Comparison of ENCODE assay signal across 12 mouse cellular contexts in the genomic region with DNA sequence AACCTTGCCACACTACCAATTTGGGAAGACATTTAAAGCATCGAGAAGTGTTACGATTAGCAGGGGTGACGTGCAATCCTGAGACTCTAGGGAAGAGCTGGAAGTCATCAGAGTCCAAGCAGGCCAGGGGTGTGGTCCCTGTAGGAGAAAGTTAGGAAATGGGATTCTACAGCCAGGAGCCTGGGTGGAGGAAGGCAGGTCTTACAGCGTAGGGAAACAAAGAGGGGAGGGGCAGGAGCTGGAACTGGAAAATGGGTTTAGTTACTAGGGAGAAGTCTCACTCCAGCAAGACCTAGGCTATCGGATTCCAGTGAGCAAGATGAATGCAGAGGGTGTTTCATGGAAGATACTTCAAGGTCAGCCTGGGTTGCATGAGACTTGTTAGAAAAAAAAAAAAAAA. TPM values are rescaled to one million over a fixed set of nuclear protein-coding genes. Genes with fewer than 3 reads are reported as not detected.
DNase-seq lines count a peak whose midpoint lies in the region; ATAC-seq and TF ChIP-seq lines count a peak whose summit lies in the region.
"Had no signal": no experiment of that assay in that cellular context is flagged by ENCODE, and none has a peak within 500 bp of the region (broad histone marks: within the 10 kb centered on the region; RNA-seq: fewer than 3 reads in every experiment).

No protein-coding gene starts in this region.

- peaks cover 14% of the 10 kb centered on the region for H3K4me1 ChIP-seq in kidney, embryonic 14.5 days (ENCODE audit: control insufficient read depth, insufficient read depth, low read length)
- H3K4me1 ChIP-seq in heart, embryonic 11.5 days (ENCODE audit: control insufficient read depth, insufficient read depth, low read length): peaks cover 22% of the 10 kb centered on the region
- H3K4me1 ChIP-seq in thymus, adult 2 months (replicated peaks; ENCODE audit: control insufficient read depth, insufficient read depth, low read length): peaks cover 17% of the 10 kb centered on the region

- no peak overlapping the region for H3K4me2 ChIP-seq in kidney, embryonic 14.5 days (replicated peaks; ENCODE audit: low read depth, low read length)
- H3K4me2 ChIP-seq in heart, embryonic 11.5 days: no peak overlapping the region
- H3K4me2 ChIP-seq: hindbrain, embryonic 15.5 days; limb, embryonic 12.5 days had no signal

- whole genome bisulfite sequencing in kidney, embryonic 14.5 days: 50% methylated on average over 5 of the region's 5 CpGs
- WGBS in heart, embryonic 11.5 days (ENCODE audit: insufficient replicate concordance): 38% methylated on average over 5 of the region's 5 CpGs
- WGBS in thymus, adult 2 months: 92% methylated on average over 5 of the region's 5 CpGs

- TF ChIP-seq CTCF in thymus, adult 2 months (IDR thresholded peaks at IDR 0.05; ENCODE audit: borderline replicate concordance, control insufficient read depth, extremely low read depth, insufficient read depth, low read length, poor library complexity): no peak

- peak; percentile 68 for ATAC-seq in kidney, embryonic 14.5 days (ENCODE audit: low FRiP score, low TSS enrichment)
- no peak for ATAC-seq in heart, embryonic 11.5 days (replicated peaks; ENCODE audit: insufficient number of reproducible peaks, low FRiP score, low TSS enrichment)
- ATAC-seq: CD4-positive, CD25-positive, alpha-beta regulatory T cell, adult 4 months had no signal

- no peaks in the 10 kb centered on the region for H3K27me3 ChIP-seq in kidney, embryonic 14.5 days (ENCODE audit: control insufficient read depth, insufficient read depth, low read length)
- no peaks in the 10 kb centered on the region for H3K27me3 ChIP-seq in heart, embryonic 11.5 days (ENCODE audit: control insufficient read depth, insufficient read depth, low read length)
- no peaks in the 10 kb centered on the region for H3K27me3 ChIP-seq in thymus, adult 2 months (ENCODE audit: control insufficient read depth, insufficient read depth, low read length)
- H3K27me3 ChIP-seq: hindbrain, embryonic 15.5 days; limb, embryonic 12.5 days had no signal

- H3K9ac ChIP-seq in kidney, embryonic 14.5 days (ENCODE audit: low read depth, low read length): no peak overlapping the region
- H3K9ac ChIP-seq in heart, embryonic 11.5 days (ENCODE audit: low read depth, low read length): no peak overlapping the region
- H3K9ac ChIP-seq: hindbrain, embryonic 15.5 days; limb, embryonic 12.5 days had no signal

- no peaks in the 10 kb centered on the region for H3K36me3 ChIP-seq in kidney, embryonic 14.5 days (ENCODE audit: control insufficient read depth, insufficient read depth, low read length)
- H3K36me3 ChIP-seq in heart, embryonic 11.5 days (ENCODE audit: control insufficient read depth, insufficient read depth, low read length): no peaks in the 10 kb centered on the region
- H3K36me3 ChIP-seq in thymus, adult 2 months (ENCODE audit: control insufficient read depth, insufficient read depth, low read length): no peaks in the 10 kb centered on the region
- H3K36me3 ChIP-seq: hindbrain, embryonic 15.5 days; limb, embryonic 12.5 days had no signal

- intact Hi-C loops in gastrocnemius, postnatal 14 days (cut with DNase I; ENCODE audit: low total_unique reads): no loop called here

- TF ChIP-seq POLR2A in thymus, adult 2 months (IDR thresholded peaks at IDR 0.05; ENCODE audit: control insufficient read depth, extremely low read depth, insufficient read depth, low read length, poor library complexity): no peak

- no peak overlapping the region for H3K4me3 ChIP-seq in kidney, embryonic 14.5 days (ENCODE audit: low read length)
- no peak overlapping the region for H3K4me3 ChIP-seq in heart, embryonic 11.5 days (ENCODE audit: low read depth, low read length)
- H3K4me3 ChIP-seq in thymus, adult 2 months (ENCODE audit: control insufficient read depth, insufficient read depth, low read length): no peak overlapping the region
- H3K4me3 ChIP-seq: hindbrain, embryonic 15.5 days; limb, embryonic 12.5 days had no signal

- no peaks in the 10 kb centered on the region; the same call in 1 of the 2 replicates for H3K9me3 ChIP-seq in kidney, embryonic 14.5 days (ENCODE audit: control insufficient read depth, low read length)
- no peaks in the 10 kb centered on the region; the same call in 1 of the 2 replicates for H3K9me3 ChIP-seq in heart, embryonic 11.5 days (replicated peaks; ENCODE audit: control insufficient read depth, low read length)
- H3K9me3 ChIP-seq: hindbrain, embryonic 15.5 days; limb, embryonic 12.5 days had no signal

- DNase-seq in kidney, adult 9 months: no peak
- DNase-seq in ES-CJ7 (ENCODE audit: low read depth, low spot score) (peak; percentile 74), MN1 (ENCODE audit: low spot score) (no peak)
- DNase-seq in kidney, postnatal 10 days: peak; percentile 29
- DNase-seq in gastrocnemius, postnatal 14 days: no peak
- no peak for DNase-seq in thymus, adult 2 months
- DNase-seq: right cerebral cortex, postnatal 4 days had no signal

- H3K27ac ChIP-seq in kidney, embryonic 14.5 days (ENCODE audit: low read depth, low read length): peak overlapping the region; percentile 32; the same call in 1 of the 2 replicates
- H3K27ac ChIP-seq in heart, embryonic 11.5 days (ENCODE audit: low read depth, low read length): peak overlapping the region; percentile 73
- H3K27ac ChIP-seq in thymus, adult 2 months (ENCODE audit: control insufficient read depth, insufficient read depth, low read length): no peak overlapping the region
- H3K27ac ChIP-seq: hindbrain, embryonic 15.5 days; limb, embryonic 12.5 days had no signal

RNA-seq across cellular contexts. Expression of gene Mical2, which starts 8.9 kb away (rescaled TPM):
- polyA plus RNA-seq in kidney, embryonic 14.5 days (2014; fragmentation: Nextera tagmentation; extraction: Ambion mirVana): 5.0 and 7.7 TPM in 2 replicates
- 117 and 132 TPM in 2 replicates for polyA plus RNA-seq in heart, embryonic 11.5 days (2014; fragmentation: Nextera tagmentation; extraction: Ambion mirVana)
- 100 to 1,000 TPM in 1 of 2 experiments, 10 to 100 TPM in 1; 86.4 to 106 TPM for total RNA-seq in gastrocnemius, postnatal 14 days (2021)
- polyA plus RNA-seq in thymus, adult 2 months (2012; rRNA removed): 3.5 TPM in 2 replicates

RNA-seq across cellular contexts. Expression of gene Dkk3, which starts 57.9 kb away (rescaled TPM):
- 9.3 and 14.9 TPM in 2 replicates for polyA plus RNA-seq in kidney, embryonic 14.5 days (2014; fragmentation: Nextera tagmentation; extraction: Ambion mirVana)
- 72.4 and 97.5 TPM in 2 replicates for polyA plus RNA-seq in heart, embryonic 11.5 days (2014; fragmentation: Nextera tagmentation; extraction: Ambion mirVana)
- 1 to 10 TPM; 5.1 to 6.8 TPM for total RNA-seq in gastrocnemius, postnatal 14 days (2021)
- 1.9 and 5.9 TPM in 2 replicates for polyA plus RNA-seq in thymus, adult 2 months (2012; rRNA removed)

Comparison
In these comparisons a context has a peak if more than half of its experiments do, and no peak if none do; other contexts are left out.
1. DNase-seq: peak in ES-CJ7 (single experiment) and kidney, postnatal 10 days (single experiment); none in kidney, adult 9 months (single experiment), MN1 (single experiment), gastrocnemius, postnatal 14 days (single experiment) and thymus, adult 2 months (single experiment).
2. RNA of gene Mical2, which starts 8.9 kb away (polyA plus RNA-seq): 117 to 132 TPM in heart, embryonic 11.5 days; 5.0 to 7.7 TPM in kidney, embryonic 14.5 days and 3.5 TPM in thymus, adult 2 months; every median in the first group is over 10 times any median in the second.